Mouse (Mus musculus) hindbrain, embryonic 15.5 days (tissue): ENCODE data around the gene Lgals1. TPM values are rescaled to one million over a fixed set of nuclear protein-coding genes. Genes with fewer than 3 reads are reported as not detected.
A peak's percentile ranks its signal among the peaks of the same experiment; 100 is the strongest.
"Not testable (repeated sequence)": the region's sequence is repeated elsewhere in the genome, so short reads cannot be mapped to it uniquely, and the experiment has no call there.

ENCODE experiments used
- ATAC-seq: fragments of 200-750 bp; cut with Nextera tagmentation; 2 replicates; pipeline ENCODE4 v1.8.0; 2017; ENCODE audit warnings: low read depth, moderate number of reproducible peaks, moderate TSS enrichment; ENCODE audit not compliant: low FRiP score
- H3K27ac ChIP-seq: fragments of 300-500 bp; sonication (generic); replicated peaks from 2 replicates; pipeline ENCODE4 v1.5.1; 2015; ENCODE audit warnings: mild to moderate bottlenecking, inconsistent platforms
- H3K27me3 ChIP-seq: fragments of 300-500 bp; sonication (generic); 2 replicates; pipeline ENCODE4 v1.6.1; 2015; ENCODE audit warnings: control low read depth, inconsistent platforms
- H3K36me3 ChIP-seq: fragments of 300-500 bp; sonication (generic); 2 replicates; pipeline ENCODE4 v1.6.1; 2015; ENCODE audit warnings: control low read depth, inconsistent platforms
- H3K4me1 ChIP-seq: fragments of 300-500 bp; sonication (generic); replicated peaks from 2 replicates; pipeline ENCODE4 v1.6.1; 2015; ENCODE audit warnings: control low read depth, inconsistent platforms
- H3K4me2 ChIP-seq: fragments of 300-500 bp; sonication (generic); 2 replicates; pipeline ENCODE4 v1.6.1; 2015; ENCODE audit warnings: moderate library complexity, mild to moderate bottlenecking, inconsistent platforms
- H3K4me3 ChIP-seq: fragments of 300-500 bp; sonication (generic); 2 replicates; pipeline ENCODE4 v1.5.1; 2015; ENCODE audit warnings: mild to moderate bottlenecking, inconsistent platforms
- H3K9ac ChIP-seq: fragments of 300-500 bp; sonication (generic); 2 replicates; pipeline ENCODE4 v1.6.1; 2015; ENCODE audit warnings: inconsistent platforms
- H3K9me3 ChIP-seq: fragments of 300-500 bp; sonication (generic); 2 replicates; pipeline ENCODE4 v1.6.1; 2016; ENCODE audit warnings: control low read depth, inconsistent platforms
- WGBS: fragments of 180-500 bp; shearing (Covaris S2); methylation state at CpG from one replicate; pipeline ENCODE4 v1.1.7; 2015; 5-methylcytosine and 5-hydroxymethylcytosine counted together
- polyA plus RNA-seq: library from polyadenylated mRNA; unstranded; fragments of >200 nt; fragmentation: Nextera tagmentation; extraction: Ambion mirVana; gene quantifications from 2 replicates; pipeline ENCODE4 v1.2.1, GENCODE M21; 2015

The Lgals1 gene
- polyA plus RNA-seq = 113 and 134 TPM in 2 replicates

DNA sequence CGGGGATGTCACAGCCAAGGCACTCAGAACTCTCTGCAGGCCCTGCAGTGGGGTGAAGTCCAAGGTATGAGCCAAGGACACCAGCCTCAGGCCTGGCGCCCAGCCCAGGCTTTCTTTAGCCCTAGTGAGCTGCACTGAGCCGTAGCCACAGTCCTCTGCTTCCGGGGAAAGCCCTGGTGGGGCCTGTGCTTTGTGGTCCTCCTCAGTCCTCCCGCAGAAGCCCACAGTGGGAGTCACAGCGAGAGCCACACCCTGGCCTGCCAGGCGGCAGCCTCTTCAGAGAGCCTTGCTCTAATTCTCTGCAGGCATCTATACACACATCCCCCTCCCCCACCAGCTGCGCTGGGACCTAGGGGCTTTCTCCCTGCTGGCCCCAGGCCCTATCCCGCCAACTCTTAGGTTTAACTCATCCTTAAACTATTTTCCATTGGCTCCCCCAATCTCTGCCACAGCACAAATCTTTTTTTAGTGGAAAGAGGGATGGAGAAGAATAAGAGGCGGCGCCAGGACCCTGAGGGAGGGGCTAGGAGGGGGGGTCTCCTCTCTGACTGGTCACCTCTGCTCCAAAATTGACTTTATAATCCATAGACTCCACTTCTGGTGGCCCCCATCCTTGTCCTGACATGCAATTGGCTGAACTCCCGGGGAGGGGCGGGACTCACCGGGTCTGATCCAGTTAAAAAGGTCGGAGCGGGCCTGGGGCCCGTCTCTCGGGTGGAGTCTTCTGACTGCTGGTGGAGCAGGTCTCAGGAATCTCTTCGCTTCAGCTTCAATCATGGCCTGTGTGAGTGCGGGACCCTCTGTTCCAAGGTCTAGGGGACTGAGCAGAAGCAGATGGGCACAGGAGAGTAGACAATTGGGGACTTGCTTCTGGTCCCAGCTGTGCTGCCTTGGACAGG lies at the start of gene Lgals1:
Gene Lgals1, plus strand, starts transcription at position 705 of the 899 bp plus-strand sequence.
- Histone ChIP-seq H3K4me3 (peak within 1 kb of the TSS; percentile 31), H3K9ac (no peak within 1 kb of the TSS; the same call in 1 of the 2 replicates)
- 8% methylated on average over 20 of the region's 20 CpGs for WGBS

DNA sequence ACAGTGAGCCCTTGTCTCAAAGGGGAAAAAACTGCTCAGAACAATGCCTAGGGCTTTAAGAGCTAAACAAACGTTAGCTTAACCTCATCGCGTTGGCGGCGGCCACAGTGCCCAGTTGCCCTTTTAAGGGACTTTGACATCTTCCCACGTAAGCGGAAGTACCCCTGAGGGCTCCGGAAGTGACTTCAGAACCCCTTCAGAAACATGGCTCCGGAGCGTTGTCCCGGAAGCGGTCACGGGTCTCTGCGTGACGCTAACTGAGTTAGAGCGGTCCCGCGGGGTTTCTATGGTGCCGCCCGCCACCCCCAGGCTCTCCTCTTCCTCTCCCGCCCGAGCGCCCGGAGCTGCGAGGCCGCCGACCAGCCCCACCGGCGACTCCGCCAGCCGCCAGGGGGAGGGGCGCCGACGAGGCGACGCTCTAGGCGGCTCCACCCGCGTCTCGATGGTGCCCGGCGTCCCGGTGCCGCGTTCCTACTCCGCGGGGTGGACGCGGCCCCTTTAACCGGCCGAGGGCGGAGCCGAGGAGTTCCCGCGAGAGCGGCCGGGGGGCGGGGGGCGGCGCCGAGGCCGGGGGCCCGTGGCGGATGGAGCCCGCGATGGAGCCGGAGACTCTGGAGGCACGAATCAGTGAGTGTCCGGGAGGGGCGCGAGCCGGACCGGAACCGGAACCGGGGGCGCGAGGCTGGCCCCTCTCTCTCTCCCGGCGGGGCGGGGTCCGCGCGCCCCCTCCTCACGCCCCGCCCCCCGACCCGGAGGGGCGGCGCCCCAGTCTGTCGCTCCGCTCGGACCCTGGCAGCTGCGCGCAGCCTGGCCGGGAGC lies 49.3 kb upstream of the Lgals1 start, which contains the start of gene Gga1:
Gene Gga1, plus strand, starts transcription at position 200 of the 819 bp plus-strand sequence.
- WGBS = under 1% methylated on average over 67 of the region's 95 CpGs

More for the DNA sequence above, at the start of gene Lgals1:
- H3K9me3 ChIP-seq = no peaks in the 10 kb centered on the region
- peak within 1 kb of the TSS; percentile 57 for H3K4me2 ChIP-seq
- H3K4me1 ChIP-seq = peaks cover 26% of the 10 kb centered on the region
- peak within 1 kb of the TSS; percentile 52; the same call in 1 of the 2 replicates for H3K27ac ChIP-seq
- peaks cover 10% of the 10 kb centered on the region; the same call in 1 of the 2 replicates for H3K27me3 ChIP-seq
- ATAC-seq = peak; percentile 65
- H3K36me3 ChIP-seq = no peaks in the 10 kb centered on the region

GRCm38 (mm10) chr15:78877810-78878390 lies 48.6 kb upstream of the Lgals1 start:
- Histone ChIP-seq H3K4me2 (peak overlapping the region; percentile 75), H3K9me3 (no peaks in the 10 kb centered on the region), H3K4me1 (peaks cover 31% of the 10 kb centered on the region), H3K36me3 (peaks cover 10% of the 10 kb centered on the region; the same call in 1 of the 2 replicates), H3K9ac (peak overlapping the region; percentile 87), H3K4me3 (peak overlapping the region; percentile 90), H3K27ac (peak overlapping the region; percentile 100), H3K27me3 (no peaks in the 10 kb centered on the region)
- 2% methylated on average over 16 of the region's 17 CpGs for WGBS
- no peak; the same call in 1 of the 2 replicates for ATAC-seq

More for the DNA sequence above, 49.3 kb upstream of the Lgals1 start, which contains the start of gene Gga1:
- Histone ChIP-seq H3K4me1 (peaks cover 31% of the 10 kb centered on the region), H3K27me3 (no peaks in the 10 kb centered on the region), H3K9me3 (no peaks in the 10 kb centered on the region), H3K36me3 (peaks cover 7% of the 10 kb centered on the region; the same call in 1 of the 2 replicates), H3K27ac (peak within 1 kb of the TSS; percentile 100), H3K4me2 (peak within 1 kb of the TSS; percentile 75), H3K4me3 (peak within 1 kb of the TSS; percentile 90), H3K9ac (peak within 1 kb of the TSS; percentile 87)
- ATAC-seq = peak; percentile 92

DNA sequence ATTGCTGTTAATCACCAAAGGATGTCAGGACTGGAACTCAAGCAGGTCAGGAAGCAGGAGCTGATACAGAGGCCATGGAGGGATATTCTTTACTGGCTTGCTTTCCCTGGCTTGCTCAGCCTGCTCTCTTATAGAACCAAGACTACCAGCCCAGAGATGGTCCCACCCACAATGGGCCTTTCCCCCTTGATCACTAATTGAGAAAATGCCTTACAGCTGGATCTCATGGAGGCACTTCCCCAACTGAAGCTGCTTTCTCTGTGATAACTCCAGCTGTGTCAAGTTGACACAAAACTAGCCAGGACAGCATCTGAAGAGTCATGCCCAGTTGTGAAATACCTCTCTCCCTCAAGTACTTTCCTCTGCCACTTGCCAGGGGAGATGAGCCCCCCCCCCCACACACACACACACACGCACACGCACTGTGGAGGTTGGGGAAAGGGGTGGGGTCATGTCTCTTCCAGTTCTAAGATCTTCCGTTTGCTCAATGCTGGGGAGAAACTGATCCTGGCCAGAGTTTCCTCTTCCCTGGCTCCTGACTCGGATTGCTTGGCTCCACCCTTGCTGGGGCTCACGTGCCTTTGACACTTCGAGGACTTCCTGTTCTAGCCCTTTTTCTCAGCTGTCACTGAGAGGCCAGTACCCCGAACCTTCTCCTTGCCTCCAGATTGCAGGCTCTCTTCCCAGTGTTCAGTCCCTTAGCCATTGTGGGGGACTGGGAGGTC lies 47.6 kb upstream of the Lgals1 start:
- H3K4me2 ChIP-seq = peak overlapping the region; percentile 75
- not testable (repeated sequence) for ATAC-seq, H3K9me3 ChIP-seq, H3K4me3 ChIP-seq, H3K27me3 ChIP-seq, H3K9ac ChIP-seq, H3K27ac ChIP-seq
- peaks cover 20% of the 10 kb centered on the region; the same call in 1 of the 2 replicates for H3K36me3 ChIP-seq
- 76% methylated on average over 7 of the region's 7 CpGs for WGBS
- H3K4me1 ChIP-seq = peaks cover 31% of the 10 kb centered on the region

- H3K4me2 ChIP-seq = no peak overlapping the region
- H3K4me3 ChIP-seq = no peak overlapping the region
- H3K27ac ChIP-seq = no peak overlapping the region
- H3K36me3 ChIP-seq = peaks cover 30% of the 10 kb centered on the region
- 96% methylated on average over 8 of the region's 8 CpGs for WGBS
- no peak for ATAC-seq
- no peaks in the 10 kb centered on the region for H3K27me3 ChIP-seq
- H3K9me3 ChIP-seq = no peaks in the 10 kb centered on the region
- H3K4me1 ChIP-seq = peaks cover 27% of the 10 kb centered on the region
- no peak overlapping the region for H3K9ac ChIP-seq
Measured at GRCm38 (mm10) chr15:78880432-78880831, 46.1 kb upstream of the Lgals1 start.

DNA sequence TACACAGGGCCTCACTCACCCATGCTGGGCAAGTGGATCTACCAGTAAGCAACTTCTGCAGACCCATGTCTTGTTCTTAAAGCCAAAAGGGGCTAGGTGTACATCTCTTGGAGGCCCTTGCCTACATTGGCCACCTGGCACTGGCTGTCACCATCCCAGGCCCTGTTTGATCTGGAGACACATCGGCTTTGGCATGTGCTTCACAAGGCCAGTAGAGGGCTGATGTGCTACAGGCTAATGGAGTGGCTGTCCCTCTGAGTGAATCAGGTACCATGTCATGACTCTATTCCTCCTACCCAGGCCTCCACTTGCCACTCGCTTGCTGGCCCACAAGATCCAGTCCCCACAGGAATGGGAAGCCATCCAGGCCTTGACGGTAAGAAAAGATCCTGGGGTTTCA lies 44.7 kb upstream of the Lgals1 start:
- H3K4me3 ChIP-seq = no peak overlapping the region
- H3K36me3 ChIP-seq = peaks cover 44% of the 10 kb centered on the region
- no peak overlapping the region for H3K9ac ChIP-seq
- H3K4me1 ChIP-seq = peaks cover 16% of the 10 kb centered on the region
- H3K27ac ChIP-seq = no peak overlapping the region
- no peak overlapping the region for H3K4me2 ChIP-seq
- H3K9me3 ChIP-seq = no peaks in the 10 kb centered on the region
- no peak for ATAC-seq
- 87% methylated on average over 3 of the region's 3 CpGs for WGBS
- no peaks in the 10 kb centered on the region for H3K27me3 ChIP-seq

DNA sequence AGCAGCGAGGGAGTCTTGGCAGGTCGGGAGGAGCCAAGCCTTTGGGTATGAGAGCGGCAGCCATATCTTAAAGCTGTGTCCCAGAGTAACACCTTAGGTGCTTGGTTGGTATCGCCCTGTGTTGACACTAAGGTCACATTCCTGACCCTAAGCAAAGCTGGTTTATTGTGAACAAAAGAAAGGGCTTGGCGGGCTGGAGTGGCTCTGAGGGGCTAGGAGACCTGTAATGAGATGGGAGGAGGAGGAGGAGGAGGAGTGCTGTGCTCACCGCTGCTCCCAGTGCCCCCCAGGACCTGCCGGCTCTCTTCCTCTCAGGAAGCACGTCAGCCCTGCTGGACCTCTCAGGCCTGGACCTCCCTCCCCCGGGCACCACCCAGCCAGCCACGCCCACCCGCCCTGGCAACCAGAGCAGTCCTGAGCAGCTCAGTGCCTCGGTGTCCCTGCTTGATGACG lies 37.1 kb upstream of the Lgals1 start:
- 34% methylated on average over 13 of the region's 13 CpGs for WGBS
- Histone ChIP-seq H3K4me3 (no peak overlapping the region), H3K27ac (no peak overlapping the region), H3K4me2 (no peak overlapping the region), H3K27me3 (no peaks in the 10 kb centered on the region), H3K9ac (no peak overlapping the region), H3K36me3 (peaks cover 63% of the 10 kb centered on the region), H3K4me1 (peaks cover 6% of the 10 kb centered on the region), H3K9me3 (no peaks in the 10 kb centered on the region)
- ATAC-seq = no peak

DNA sequence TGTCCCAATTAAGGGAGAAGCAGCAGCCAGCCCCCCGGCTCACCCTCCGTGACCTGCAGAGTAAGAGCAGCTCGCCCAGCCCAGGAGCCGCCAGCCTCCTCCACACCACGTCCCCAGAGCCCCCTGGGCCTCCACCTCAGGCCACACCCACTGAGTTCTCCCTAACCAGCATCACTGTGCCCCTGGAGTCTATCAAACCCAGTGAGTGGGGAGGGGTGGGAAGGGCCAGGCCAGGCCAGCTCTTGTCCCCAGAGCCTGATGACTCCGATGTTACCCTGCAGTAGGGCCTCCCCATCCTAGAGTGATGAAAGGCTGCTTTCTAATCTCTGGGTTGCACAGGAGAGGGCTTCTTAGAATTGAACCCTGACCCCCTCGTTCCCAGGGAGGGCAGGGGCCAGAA lies 34.1 kb upstream of the Lgals1 start:
- Histone ChIP-seq H3K27ac (no peak overlapping the region), H3K4me1 (peaks cover 6% of the 10 kb centered on the region), H3K27me3 (no peaks in the 10 kb centered on the region), H3K4me2 (no peak overlapping the region), H3K36me3 (peaks cover 38% of the 10 kb centered on the region), H3K9me3 (no peaks in the 10 kb centered on the region), H3K4me3 (no peak overlapping the region), H3K9ac (no peak overlapping the region)
- WGBS = 75% methylated on average over 7 of the region's 7 CpGs
- ATAC-seq = no peak

DNA sequence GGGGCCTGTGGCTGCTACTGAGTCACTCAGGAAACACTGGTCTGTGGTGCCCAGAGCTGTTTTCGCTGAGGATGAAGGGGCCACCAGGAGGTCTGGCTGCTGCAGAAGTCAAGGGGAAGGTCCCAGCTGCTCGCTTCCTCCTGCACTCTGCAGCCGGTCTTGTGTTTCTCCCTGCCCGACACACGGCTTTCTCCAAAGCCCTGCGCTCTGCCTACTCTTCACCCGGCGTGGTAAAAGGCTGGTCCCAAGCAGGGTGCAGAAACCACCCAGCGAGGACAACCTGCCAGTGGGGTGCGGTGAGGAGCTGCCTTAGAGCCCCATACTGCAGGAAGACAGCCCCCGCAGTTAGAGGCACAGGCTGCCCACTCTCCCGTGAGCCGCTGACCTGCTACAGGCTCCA lies 31.8 kb upstream of the Lgals1 start:
- Histone ChIP-seq H3K4me2 (no peak overlapping the region), H3K27ac (no peak overlapping the region), H3K4me3 (no peak overlapping the region), H3K9me3 (no peaks in the 10 kb centered on the region), H3K9ac (no peak overlapping the region), H3K36me3 (peaks cover 26% of the 10 kb centered on the region), H3K4me1 (peaks cover 10% of the 10 kb centered on the region), H3K27me3 (peaks cover 7% of the 10 kb centered on the region; the same call in 1 of the 2 replicates)
- WGBS = 75% methylated on average over 13 of the region's 13 CpGs
- no peak for ATAC-seq

DNA sequence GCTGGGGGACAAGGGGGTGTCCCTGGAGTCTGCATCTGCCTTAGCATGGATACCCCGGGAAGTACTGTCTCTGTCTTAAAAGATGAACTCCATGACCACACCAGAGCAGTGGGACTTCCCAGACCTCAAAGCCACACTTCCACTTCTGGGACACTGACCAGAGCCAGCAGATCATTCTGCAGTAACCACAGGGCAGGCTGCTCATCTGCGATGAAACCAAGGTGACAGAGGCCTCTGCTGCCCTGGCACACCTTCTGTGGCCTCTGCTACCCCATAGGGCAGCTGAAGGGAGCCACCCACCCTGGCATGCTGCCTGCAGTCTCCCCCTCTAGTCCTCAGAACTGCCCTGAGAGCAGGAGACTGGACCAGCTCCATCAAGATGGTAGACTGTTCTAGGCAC lies 30.8 kb upstream of the Lgals1 start:
- H3K27me3 ChIP-seq = peaks cover 7% of the 10 kb centered on the region; the same call in 1 of the 2 replicates
- H3K4me2 ChIP-seq = no peak overlapping the region
- no peak overlapping the region for H3K4me3 ChIP-seq
- WGBS = 82% methylated on average over 2 of the region's 2 CpGs
- no peak for ATAC-seq
- H3K9ac ChIP-seq = no peak overlapping the region
- H3K27ac ChIP-seq = no peak overlapping the region
- H3K36me3 ChIP-seq = peaks cover 25% of the 10 kb centered on the region
- no peaks in the 10 kb centered on the region for H3K9me3 ChIP-seq
- peaks cover 20% of the 10 kb centered on the region for H3K4me1 ChIP-seq

- no peak for ATAC-seq
- Histone ChIP-seq H3K4me1 (peaks cover 24% of the 10 kb centered on the region), H3K9me3 (no peaks in the 10 kb centered on the region), H3K36me3 (peaks cover 21% of the 10 kb centered on the region), H3K4me3 (no peak overlapping the region), H3K4me2 (no peak overlapping the region), H3K27ac (no peak overlapping the region), H3K27me3 (peaks cover 11% of the 10 kb centered on the region; the same call in 1 of the 2 replicates), H3K9ac (no peak overlapping the region)
- WGBS = 92% methylated on average over 3 of the region's 3 CpGs
Measured at GRCm38 (mm10) chr15:78896149-78896548, 30.4 kb upstream of the Lgals1 start.
